Mouse (Mus musculus) thymus, postnatal 4 days (tissue): Measurements from ENCODE around the gene Cd8b1.

Experiments used
- DNase-seq: peaks from one replicate; pipeline ENCODE4 v3.0.0; 2021

The Cd8b1 gene

DNA sequence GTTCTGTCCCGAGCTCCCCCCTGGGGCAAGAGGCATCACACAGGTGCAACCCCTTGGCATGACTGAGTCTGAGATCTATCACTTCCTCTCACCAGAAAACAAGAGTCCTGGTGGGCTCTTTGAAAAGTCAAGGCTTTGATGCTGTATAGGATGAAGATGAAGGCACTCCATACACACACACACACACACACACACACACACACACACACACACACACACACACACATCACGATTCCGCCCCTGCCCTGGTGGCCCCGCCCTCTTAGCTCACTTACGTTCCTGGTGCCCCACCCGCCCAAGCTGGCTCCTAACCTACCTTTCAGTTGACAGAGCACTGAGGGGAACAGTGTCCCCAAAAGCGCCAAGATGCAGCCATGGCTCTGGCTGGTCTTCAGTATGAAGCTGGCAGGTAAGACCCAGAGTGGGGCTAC, at the start of gene Cd8b1:
Cd8b1 (plus strand) TSS at position 298 of the 431 bp plus-strand sequence.
- DNase-seq = peak; percentile 94

DNA sequence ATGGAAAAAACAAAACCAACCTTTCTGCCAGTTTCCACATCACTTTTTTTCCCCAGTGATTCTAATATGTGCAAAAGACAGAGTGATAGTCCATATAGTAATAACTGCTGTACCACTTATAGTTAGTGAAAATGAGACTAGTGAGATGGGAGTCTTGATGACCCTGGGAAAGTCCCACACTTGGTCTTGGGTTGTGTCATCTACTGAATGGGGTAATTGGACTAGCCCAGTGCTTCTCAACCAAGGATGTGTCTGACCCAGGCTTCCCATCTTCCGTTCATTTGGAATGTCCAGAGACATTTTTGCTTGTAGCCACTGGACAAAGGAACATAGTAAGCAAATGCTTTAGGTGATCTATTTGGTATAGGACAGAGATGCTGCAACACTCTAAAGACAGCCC, 48.9 kb upstream of the Cd8b1 start:
- DNase-seq = no peak

DNA sequence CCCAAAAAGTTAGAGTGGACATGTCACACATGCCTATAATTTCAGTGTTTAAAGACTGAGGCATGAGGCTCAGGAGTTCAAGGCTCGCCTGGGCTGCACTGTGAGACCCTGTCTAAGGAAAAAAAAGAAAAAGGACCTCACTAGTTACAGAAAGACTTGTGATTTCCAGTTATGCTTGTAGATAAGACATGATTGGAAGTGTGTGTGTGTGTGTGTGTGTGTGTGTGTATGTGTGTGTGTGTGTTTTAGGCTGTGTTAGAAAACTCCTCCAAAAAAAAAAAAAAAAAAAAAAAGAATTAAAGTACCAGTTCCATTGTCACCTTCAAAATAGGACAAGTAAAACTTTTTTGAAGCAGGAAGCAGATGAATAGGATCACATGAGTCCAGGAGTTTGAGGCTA, 48.0 kb upstream of the Cd8b1 start:
- no peak for DNase-seq

DNA sequence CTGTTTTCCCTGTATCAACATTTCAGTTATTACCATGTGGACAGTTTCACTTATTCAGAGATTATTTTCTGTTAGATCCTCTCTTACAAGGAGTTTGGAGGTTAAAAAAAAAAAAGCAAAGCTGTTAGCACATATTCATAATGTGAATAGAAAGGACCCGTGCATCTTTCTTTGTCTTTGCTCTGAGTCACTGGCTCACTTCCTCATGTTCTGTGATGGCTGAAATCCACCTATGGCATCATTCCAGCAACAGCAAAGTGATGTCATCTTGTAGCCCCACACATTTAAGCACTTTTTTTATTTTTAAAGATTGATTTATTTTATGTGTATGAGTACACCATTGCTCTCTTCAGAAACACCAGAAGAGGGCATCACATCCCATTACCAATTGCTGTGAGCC, 43.2 kb upstream of the Cd8b1 start:
- no peak for DNase-seq

DNA sequence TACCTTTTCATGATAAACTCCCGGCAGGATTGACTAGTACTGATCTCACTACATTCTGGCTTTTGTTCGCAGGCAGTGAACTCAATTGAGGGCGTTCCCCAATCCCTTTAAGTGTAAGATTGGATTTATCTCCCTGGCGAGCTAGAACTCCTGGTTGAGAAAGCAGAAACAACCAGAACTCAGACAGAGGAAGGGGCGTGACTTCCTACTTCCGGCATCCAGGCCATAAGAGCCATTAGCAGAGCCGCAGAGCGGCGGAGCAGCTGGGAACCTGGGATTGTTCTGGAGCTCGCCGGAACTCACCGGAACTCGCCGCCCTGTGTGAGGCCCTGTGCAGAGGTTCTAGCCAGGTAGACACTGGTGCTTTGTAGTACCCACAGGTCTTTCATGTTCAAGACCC, 29.1 kb upstream of the Cd8b1 start:
- DNase-seq = peak; percentile 30

DNA sequence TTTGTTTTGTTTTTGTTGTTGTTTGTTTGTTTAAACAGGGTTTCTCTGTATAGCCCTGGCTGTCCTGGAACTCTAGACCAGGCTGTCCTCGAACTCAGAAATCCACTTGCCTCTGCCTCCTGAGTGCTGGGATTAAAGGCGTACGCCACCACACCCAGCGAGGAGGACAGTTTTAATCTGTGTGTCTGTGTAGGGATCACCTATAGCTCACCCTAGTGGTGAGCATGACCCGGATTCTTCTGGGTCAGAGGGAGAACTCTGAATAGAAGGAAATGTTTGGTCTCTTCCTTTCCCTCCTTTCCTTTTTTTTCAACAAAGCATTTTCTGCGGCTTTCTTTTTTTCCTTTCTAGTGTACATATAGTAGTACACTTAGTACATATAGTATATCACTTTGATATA, 27.3 kb upstream of the Cd8b1 start:
- DNase-seq = no peak

DNA sequence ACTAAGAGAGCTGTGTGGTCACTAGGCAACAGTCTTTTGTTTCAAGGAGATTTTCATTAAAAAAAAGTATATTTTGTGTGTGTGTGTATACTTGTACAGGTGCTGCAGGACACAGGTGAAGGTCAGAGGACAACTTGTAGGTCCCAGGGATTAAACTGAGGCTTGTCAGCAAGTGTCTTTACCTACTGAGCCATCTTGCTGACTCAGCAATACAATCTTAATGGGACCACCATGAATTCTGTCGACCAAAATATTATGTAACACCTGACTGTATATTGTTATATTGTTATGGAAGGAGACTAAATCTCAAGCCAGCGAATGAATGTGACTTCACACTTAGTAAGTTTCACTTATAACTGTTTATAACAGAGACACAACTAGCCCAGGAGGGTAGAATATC, 24.5 kb upstream of the Cd8b1 start:
- no peak for DNase-seq

DNA sequence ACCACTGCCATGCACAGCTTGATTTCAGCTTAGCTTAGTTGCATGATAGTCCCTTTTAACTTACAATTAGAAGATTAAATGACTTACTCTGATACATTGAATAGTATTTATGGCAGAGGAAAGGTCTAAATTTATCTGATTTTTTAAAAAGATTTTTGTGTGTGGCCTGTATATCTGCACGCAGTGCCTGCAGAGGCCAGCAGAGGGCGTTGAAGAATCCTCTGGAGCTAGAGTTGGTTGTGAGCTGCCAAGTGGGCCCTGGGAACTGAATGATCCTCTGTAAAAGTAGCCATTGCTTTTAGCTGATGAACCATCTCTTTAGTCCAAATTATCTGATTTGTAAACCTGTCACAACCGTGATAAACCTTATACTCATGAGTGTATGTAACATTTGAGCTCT, 23.8 kb upstream of the Cd8b1 start:
- peak; percentile 82 for DNase-seq

DNA sequence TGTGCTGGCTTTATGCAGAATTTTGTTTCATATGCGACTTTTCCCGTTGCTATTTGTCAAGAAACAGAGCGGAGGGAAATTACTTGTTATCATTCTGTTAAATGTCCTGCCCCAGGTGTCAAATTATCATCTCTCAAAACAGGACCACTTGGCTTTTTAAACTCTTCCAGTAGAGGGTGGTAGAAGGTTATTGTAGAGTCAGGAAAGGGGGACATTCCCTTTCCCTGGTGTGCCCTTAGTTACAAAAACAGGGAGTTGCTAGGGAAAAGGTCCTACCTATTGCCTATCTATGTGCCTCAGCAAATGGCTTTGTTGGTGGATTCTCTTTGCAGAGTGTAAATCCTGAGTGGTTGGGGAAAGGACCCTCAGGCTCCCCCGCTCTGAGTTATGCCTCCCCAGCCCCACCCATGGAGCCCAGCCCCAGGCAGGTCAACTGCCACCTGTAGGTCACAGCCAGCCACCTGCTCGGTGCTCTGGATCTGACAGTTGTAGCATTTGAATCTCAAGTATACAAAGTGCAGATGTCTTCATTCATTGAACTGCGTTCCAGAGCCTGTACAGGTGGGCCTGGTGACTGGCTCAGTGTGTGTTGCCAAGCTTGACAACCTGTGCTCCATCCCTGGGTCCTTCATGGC, 20.4 kb upstream of the Cd8b1 start:
- peak; percentile 86 for DNase-seq

DNA sequence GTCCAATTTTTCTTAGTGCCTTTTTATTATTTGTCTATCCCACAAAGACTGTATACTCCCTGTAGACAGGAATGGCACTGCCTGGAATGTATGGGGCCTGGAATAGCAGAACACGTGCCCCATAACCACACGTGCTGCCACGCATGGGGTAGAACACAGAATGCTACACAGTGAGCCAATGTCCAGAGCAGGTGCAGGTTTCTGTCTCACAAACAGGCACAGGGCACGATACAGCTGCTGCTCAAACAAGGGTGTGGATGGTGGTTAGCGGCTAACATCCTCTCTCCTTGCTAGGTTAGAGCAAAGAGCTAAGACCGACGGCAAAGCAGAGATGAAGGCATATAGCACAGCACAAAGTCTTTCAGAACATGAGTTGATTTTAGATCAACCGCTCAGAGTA, 15.1 kb upstream of the Cd8b1 start:
- peak; percentile 75 for DNase-seq

DNA sequence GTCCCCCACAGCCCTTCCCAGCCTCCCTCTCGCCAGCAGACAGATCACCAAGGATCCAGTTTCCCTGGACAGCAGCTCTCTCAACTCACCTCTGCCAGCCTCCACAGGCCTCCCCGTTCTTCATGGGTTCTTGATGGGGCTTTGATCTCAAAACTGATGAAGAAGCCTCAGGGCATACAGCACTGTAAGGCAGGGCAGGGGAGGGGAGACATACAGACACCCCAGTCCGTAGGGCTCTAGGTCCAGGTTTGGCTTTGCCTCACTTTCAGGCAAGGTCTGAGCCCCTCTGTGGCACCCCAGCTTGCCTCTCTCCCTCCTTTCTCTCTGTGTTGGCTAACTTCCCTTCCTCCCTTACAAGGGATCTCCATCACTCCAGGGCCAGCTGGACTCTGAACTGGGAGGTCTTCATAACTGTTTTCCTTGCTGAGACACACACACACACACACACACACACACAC, 733 bp upstream of the Cd8b1 start, which contains the start of gene Smyd1:
Smyd1 (minus strand) TSS at position 408 of the 458 bp plus-strand sequence.
- DNase-seq = peak; percentile 58

DNA sequence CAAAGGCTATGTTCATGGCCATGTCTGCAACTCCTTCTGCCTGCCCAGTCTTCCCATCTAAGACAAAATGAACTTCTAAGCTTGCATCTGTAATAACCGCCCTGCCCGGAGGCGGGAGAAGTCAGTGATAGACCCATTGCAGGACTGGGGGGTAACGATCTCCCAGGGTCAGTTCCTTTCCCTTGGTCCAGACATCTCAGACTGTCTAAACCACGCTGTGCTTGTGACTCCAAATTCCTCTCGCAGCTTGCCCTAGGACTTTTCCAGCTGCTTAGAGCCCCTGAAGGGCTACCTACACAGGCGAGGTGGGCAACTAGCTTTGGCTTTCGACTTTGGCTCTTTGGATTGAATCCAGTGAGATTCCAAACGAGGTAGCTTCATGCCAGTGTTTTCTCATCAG, 2.2 kb downstream of the Cd8b1 start:
- peak; percentile 41 for DNase-seq

DNA sequence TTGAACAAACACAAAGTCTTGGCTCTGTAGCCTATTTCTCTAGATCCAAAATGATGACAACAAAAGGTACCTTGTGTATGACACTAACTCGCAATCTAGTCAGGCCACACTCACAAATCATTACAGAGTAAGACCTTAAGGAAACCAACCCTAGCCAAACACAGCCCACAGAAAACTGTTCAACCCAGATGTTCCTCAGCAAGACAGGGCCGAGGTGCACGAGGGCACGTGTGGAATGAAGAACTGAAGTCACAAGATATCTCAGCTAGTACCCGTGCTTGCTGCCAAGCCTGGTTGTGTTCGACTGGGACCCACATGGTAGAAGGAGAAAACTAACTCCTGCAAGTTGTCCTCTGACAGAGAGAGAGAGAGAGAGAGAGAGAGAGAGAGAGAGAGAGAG, 7.3 kb downstream of the Cd8b1 start:
- peak; percentile 52 for DNase-seq

DNA sequence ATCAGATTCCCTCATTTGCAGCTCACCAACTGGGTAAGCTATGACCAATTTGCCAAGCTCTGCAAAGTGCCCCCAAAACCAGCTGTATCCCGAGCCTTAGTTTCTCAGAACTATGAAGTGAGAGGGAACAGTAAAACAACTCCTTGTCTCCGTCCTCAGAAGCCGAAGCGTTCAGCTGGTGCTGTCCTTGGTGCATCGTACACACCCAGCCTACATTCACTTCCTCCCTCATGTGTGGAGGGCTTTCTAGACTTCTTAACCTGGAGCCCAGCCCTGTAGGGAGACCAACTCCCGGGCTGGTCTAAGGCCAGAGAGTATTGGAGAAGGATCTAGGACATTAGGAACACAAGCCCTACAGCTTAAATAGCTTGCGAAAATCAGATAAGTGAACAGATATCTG, 7.9 kb downstream of the Cd8b1 start:
- peak; percentile 56 for DNase-seq

DNA sequence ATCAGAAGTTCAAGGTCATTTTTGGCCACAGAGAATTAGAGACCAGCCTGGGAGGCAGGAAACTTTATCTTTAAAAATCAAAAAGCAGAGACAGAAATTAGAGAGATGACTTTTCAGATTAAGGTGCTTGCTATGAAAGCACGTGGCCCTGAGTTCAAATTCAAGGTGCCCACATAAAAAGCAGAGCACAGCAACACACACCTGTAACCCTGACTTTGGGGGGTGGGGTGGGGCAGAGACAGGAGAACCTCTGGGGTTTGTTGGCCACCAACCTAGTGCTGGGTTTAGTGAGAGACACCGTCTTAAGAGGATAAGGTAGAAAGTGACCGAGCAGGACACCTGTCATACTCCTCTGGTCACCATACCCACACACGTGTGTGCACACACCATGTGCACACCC, 8.9 kb downstream of the Cd8b1 start:
- DNase-seq = peak; percentile 61

DNA sequence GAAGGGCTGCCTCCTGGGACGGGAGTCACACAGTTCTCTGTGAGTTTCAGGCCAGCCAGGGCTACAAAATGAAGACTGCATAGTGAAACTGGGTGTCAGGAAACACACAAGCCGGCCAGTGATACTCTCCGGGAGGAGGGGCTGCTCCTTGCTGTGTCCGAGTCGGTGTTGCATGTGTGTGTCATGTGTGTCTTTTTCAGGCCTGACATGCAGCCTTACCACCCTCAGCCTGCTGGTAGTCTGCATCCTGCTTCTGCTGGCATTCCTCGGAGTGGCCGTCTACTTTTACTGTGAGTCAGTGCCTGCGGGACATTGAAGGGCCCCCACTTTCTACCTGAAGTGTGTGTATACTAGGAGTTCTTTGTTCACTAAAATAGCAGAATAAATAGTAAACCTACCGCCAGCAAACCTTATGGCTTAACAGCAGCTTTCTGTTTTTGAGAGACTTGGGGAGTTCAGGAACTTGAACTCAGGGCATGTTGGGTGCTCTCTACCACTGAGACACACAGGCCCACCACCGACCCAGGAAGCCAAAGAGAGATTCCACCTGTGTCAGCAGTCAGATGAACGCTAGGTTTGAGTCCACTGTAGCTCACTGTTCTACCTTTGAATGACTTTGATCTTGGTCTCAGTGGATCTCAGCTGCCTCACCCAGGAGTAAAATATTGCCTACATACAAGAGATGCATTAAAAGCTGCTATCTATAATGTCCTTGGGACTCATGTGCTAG, 9.8 kb downstream of the Cd8b1 start:
- DNase-seq = peak; percentile 56

DNA sequence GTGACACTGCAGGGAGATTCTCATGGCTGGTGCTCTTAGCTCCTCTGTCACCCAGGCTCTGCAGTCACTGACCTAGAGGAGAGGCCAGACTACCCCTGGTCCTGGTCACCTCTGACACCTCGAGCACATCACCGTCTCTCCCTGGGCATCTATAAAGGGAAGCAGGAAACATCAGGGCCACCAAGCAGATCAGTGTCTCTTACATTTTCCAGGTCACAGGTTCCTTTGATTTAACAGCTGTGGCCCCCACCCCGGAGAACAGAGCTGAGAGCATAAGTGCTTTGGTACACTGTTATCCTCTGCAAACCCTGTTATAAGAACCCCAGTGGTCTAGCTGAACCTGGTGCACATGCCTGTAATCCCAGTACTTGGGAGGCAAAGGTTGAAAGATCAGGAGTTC, 10.4 kb downstream of the Cd8b1 start:
- peak; percentile 64 for DNase-seq

DNA sequence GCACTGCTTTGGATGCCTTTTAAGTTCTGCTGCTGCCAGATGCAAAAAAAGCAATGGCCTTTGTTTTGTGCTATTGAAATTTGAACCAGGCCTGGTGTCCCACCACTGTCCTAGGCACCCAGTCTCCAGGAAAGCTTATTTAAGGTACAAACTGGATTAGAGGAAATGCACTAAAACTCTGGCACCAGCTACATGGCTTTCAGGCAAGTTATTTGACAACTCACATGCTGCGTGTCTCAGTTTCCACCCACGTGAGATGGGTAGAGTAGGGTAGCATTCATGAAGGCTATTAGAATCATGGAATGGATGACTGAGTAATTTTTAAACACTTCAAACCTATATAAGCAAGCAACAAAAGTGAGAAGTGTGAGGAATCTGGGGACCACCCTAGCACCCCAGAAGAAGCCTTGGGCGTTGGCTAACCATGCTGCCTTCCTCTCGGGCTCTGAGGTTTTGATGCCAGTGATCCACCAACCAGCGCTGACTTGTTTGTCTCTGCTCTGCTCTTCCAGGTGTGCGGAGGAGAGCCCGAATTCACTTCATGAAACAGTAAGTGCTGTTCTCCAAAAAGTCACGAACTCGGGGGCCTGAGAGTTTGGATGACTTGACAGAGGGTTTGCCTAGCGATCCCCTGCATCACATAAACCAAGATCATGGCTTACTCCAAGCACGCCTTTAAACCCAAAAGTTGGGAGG, 11.1 kb downstream of the Cd8b1 start:
- peak; percentile 73 for DNase-seq

DNA sequence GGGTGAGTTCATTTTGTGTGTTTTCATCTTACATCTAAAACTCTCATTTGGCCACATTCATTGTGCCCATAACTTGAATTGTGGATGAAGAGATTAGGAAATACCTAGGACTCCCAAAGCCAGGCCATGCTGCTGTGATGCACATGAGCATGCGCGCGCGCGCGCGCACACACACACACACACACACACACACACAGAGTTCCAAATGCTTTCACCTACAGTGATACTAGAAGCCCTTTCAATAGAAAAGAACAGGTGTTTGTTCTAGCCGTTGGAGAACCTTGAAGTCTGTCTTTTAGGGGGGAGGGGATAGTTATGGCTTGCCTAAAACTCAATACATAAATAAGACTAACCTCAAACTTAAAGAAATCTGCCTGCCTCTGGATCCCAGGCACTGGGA, 15.1 kb downstream of the Cd8b1 start:
- DNase-seq = peak; percentile 67

DNA sequence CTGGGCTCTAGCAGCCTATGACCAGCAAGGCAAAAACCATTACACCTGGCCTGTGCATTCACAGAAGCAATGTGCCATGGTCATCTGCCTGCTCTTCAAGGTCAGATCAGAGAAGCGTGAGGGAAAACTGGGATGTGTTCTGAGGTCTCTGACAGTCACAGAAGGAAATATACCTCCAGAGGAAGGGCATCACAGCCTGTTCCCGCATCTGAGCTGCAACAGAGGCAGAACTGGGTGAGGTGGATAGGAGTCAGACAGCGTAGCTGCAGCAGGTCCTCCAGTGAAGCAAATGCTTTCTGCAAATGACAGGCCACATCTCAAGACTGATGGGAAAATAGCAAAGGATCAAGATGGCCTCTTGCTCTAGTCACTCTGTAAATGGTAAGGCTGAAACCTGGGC, 16.4 kb downstream of the Cd8b1 start:
- peak; percentile 58 for DNase-seq

DNA sequence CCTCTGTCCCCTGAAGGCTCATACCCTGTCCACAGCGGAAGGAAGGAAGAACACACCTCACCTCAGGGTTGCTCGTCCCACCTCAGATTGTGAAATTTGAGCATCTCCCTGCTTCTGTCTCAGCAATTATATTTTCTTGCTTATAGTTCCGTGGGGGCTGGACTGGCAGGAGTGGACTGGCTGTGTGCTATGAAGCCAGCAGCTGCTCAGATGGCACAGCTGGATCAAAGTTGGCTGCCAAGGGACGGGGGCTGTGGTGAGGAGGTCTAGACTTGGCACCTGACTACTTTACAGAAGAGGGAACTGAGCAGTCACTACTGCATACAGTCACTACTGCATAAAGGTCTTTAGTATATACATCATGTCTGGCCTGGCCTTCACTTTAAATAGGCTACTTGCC, 16.8 kb downstream of the Cd8b1 start:
- peak; percentile 70 for DNase-seq

DNA sequence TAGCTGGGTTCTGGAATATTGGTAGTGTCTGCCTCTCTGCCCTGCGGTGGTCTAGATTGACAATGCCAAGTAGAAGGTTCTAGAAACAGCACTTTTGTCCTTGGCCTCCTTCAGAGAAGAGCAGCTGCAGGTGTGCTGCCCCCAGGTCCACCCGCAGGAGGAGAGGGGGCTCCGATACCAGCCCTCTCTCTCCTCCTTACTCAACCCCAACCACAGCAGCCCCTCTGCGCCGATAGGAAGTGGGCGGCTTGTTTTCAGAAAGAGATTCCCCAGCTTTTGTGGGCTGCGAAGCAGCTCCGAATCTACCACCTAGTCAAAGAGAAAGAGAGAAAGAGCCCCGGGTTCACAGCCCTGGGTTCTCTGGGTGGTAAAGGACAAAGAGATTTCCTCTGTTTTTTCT, 18.6 kb downstream of the Cd8b1 start:
- DNase-seq = peak; percentile 86

DNA sequence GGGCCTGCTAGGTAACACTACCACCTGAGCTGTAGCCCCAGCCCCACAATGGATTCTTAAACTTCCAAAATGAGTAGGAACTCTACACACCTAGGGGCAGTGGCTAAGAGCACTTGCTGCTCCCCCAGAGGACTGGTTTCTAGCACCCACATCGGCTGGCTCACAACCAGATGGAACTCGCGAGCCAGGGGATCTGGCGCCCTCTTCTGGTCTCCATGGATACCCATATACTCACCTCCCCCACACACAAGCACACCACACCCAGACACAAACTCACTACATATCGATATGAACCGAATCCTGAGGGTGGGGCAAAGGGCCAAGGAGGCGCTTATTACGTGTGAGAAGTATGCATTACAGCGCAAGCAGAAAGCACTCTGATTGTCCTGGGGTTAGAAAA, 25.4 kb downstream of the Cd8b1 start:
- peak; percentile 56 for DNase-seq

DNA sequence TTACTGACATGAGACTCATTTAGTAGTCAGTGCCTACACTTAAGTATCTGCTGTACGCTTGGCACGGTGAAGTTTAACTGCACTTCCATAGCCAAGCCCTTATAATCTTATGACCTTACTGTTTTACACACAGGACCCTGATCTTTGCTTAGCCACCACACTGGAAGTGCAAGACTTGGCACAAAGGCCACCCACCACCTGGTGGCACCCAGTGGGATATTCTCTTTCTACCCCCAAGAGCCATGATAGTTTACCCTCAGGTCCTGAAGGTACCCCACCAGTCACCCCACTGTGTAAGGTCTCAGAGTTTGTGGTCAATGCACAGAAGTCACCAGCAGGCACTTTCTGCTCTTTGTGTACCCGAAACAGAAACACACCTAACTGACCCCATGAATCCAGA, 28.6 kb downstream of the Cd8b1 start:
- peak; percentile 81 for DNase-seq
